Mouse (Mus musculus): ENCODE results near the gene Bms1. TPM values are rescaled to one million over a fixed set of nuclear protein-coding genes. Genes with fewer than 3 reads are reported as not detected.

Gene Bms1
- total RNA-seq, 4 experiments from 2014 or later: 23.1 to 26.2 (median 24.9) TPM

DNA sequence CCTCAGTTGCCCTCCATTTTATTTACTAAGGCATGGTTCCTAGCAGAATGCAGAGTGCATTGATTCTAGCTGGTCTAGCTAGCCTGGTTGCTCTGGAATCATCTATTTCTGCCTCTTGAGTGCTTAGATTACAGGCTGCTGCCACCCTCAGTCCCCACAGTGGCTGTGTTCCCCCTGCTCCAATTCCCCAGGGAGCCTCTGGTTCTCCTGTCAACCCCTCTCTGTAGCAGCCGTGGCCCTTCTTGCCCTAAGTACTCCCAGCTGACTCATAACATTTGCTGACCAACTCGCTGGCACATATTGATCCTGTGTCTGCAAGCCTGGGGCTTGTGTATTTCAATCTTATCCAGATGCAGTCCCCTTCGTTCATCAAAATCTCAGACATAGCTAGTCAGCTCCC lies 53.1 kb downstream of the Bms1 start:
- DNase-seq (ENCODE audit: low spot score in 2 of 2): no peak

DNA sequence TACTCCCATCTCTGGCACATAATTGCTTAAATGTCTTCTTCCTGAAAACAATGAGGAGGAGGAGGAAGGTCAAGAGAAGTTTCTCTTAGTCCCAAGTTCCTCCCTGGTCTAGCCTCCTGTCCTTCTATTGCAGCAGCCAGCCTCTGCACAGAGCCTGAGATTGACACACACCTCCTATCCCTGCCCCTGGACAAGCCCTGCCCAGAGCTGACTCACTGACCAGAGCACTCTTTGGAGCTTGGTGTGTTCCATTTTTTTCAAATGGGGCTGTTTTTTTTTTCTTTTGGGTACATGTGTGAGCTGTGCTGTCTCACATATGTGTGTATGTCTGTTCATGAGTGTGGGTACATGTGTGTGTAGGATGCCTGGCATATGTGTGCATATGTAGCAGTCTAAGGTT lies 53.5 kb downstream of the Bms1 start:
- no peak for DNase-seq (ENCODE audit: low spot score in 2 of 2)

DNA sequence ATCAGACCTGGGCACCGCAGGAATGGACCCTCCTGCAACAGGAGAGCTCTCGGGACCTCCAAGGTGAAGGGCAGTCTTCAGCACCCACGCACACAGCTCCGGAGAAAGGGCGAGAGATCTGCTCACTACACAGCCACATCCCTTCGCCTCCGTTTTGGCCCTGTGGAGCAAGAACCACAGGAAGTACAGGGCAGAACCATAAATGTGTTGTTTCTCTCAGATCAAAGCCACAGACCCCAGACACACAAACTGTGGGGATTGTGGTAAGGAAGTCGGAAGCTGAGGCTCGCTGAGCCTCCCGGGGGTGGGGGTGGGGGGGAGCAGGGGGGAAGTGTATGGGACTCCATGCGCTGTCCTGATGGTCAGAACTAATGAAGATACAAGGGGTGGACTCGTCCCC lies 68.9 kb downstream of the Bms1 start:
- DNase-seq (ENCODE audit: low spot score in 2 of 2): no peak

DNA sequence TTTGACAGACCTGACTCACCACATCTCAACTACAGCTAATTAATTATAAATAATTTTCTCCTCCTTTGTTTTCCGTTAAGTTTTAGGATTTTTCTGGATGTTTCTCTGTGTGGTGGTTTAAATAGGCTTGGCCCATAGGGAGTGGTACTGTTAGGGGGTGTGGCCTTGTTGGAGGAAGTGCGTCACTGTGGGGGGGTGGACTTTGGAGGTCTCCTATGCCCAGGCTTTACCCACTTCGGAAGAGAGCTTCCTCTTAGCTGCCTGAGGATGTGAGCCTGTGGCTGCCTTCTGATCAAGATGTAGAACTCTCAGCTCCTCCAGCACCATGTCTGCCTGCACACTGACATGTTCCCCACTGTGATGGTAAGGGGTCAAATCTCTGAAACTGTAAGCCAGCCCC lies 71.1 kb downstream of the Bms1 start:
- no peak for DNase-seq (ENCODE audit: low spot score in 2 of 2)

DNA sequence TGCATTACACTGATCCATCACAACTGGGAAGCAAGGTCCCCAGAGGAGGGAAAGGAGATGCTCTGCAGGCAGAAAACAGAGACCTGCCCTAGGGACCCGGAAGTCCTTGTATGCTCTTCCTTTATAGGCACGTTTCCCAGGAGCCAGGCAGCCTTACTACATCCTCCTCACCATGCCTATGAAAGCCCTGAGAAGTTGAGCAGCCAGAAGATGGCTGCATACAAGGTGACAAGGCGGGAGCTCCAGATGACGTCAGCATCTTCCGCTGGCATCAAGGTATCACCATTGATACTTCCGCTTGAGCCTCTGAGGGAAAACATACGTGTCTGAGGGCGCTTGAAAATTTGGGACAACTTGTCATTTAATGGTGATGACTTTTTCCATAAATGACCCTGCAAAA lies 72.0 kb downstream of the Bms1 start:
- no peak for DNase-seq (ENCODE audit: low spot score in 2 of 2)

DNA sequence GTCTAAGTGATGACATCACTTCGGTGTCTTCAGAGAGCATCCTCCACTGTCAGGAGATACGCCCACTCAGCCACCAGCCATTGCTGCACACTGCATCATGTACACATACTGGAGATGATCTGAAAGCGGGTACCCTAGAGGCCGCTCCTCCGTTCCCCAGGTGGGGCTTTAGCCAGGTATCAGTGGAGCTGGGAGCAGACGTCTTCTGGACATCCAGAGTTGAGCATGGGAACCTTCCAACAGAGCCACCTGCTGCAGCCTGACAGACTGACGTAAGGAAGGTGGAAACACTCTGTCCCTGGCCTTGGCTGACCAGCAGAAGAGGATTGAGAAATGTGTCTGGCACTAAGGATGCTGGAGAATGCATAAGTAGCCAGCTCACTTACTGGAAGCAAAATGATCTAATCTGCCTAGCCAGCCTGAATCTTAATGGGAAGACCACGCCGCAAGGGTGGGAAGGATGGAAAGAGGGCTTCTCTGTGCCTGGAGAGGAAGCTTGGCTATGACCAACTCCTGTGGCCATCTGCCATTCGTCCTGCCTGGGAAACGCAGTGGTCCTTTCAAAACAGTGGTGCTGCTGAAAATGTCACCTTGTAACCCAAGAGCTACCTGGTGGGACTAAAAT lies 77.3 kb downstream of the Bms1 start:
- no peak for DNase-seq (ENCODE audit: low spot score in 2 of 2)

DNA sequence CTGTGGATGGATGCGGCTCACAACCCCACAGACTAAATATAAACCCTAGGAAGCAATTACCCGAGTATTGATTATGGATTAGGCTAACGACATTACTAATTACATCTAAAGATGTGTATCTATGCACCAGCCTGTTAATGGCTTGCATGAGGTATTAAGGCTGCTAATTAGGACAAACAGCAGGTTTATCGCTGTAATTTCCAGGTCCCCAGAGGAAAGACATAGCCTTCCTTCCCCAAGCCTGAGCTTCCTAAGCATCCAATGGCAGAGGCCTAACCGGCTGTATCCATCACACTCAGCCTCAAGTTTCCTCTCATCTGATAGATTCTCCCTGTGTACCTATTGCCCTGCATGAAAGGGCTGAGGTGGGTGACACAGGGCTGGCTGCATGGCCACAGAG lies 81.6 kb downstream of the Bms1 start:
- no peak for DNase-seq (ENCODE audit: low spot score in 2 of 2)

DNA sequence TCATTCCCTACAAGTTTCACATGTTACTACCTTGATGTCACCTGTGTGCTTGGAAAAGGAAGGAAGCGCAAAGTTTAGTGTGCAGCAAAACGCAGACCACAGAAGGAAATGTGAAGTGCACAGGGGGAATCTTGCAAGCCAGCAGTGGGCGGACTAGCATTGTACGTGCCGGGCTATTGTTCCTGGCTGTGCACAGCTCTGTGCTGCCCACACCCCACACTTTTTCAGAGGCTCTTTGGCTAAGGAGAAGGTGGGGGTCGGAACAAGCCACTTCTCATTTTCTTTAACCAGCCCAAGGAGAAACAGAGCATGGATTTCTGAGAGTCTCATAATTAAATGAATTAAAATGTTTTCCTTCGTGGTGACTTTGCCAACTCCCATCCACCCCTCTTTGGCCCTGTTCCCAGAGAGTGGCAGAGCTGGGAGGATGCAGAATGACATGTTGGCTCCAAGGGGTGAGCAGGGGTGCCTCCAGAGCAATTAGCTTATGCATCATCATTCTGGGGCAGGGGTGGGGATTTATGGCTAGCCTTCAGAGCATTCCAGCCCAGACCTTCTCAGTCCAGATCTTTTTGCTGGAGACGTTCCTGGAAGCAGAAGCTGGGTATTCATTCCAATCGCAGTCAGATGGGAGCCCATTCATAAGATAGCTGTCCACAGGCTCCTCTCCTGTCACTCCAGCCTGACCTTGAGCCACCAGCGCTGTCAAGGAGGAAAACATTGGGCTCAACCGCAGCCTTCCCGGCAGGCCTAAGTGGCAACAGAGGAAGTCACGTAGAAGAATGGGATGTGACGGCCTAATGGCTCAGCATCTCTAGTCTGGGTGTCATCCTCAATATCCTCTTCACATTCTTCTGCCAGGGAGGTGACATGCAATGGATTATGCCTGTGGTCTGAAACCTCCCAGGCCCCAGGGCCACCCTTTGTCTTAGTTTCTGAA lies 82.5 kb downstream of the Bms1 start:
- no peak for DNase-seq (ENCODE audit: low spot score in 2 of 2)

DNA sequence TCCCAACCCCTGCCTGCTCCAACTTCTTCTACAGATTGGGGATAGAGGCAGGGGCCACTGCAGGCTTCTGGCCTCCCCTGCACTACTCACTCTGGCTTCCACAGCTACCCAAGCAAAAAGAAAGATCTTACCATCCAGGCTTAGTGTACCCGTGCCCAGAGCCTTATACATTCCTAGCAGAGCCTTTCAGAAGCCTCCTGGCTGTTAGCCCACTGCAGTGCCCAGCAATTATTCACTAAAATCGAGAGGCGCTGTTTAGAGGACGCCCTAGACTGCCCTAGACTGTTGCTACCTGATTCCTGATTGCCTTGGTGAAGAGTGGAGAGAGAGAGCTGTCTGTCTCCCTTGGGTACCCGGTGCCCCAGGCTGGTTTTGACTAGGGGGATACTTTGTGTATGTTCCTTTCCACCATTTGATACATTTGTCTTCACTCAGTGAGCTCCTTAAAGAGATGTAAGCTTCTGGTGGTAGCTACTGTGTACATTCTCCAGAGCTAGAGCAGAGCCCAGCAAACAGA lies 83.3 kb downstream of the Bms1 start:
- no peak for DNase-seq (ENCODE audit: low spot score in 2 of 2)

DNA sequence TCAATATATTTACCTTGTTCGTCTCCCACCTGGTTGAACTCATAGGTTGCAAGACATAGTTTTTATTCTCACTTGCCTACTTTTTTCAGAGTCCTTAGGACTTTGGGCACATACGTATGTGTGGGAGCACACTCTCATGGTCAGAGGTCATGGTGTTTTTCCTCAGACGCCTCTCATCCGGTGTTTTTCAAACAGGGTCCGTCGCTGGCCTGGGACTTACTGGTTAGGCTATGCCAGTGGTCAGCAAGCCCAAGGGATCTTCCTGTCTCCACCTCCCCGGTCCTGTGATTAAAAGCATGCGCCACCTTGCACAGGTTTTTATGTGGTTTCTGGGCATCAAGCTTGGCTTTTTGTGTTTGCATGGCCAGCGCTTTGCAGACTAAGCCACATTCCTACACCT lies 85.4 kb downstream of the Bms1 start:
- no peak for DNase-seq (ENCODE audit: low spot score in 2 of 2)

Small RNA genes within 50 kb of the gene (microRNA-seq; reads per million reads assigned to microRNA genes)
- 0 reads per million in 2 experiments for gene Gm25953

Other genes starting within 250 kb of the Bms1 start
- gene Ret, start 221.8 kb downstream of the Bms1 start, total RNA-seq (2022): 1 to 10 TPM; 3.1 to 3.9 (median 3.8) TPM
- gene Zfp248, start 36.1 kb upstream of the Bms1 start, total RNA-seq (2022): 10 to 100 TPM; 13.6 to 18.6 (median 16.2) TPM
- gene Zfp9, start 59.8 kb upstream of the Bms1 start, total RNA-seq (2022): 10 to 100 TPM; 16.9 to 19.5 (median 18.3) TPM
- 10 to 100 TPM in 2 of 4 experiments, 1 to 10 TPM in 2; 8.3 to 13.2 (median 10.6) TPM for gene Ankrd26, start 142.8 kb upstream of the Bms1 start, total RNA-seq (2022)

Data from layer of hippocampus, adult 8-10 months (tissue).